Mouse (Mus musculus): ENCODE results near the gene Foxd2. TPM values are rescaled to one million over a fixed set of nuclear protein-coding genes. Genes with fewer than 3 reads are reported as not detected.

Gene Foxd2
- polyA plus RNA-seq (2015; fragmentation: Nextera tagmentation; extraction: Ambion mirVana): not detected in 2 replicates

- Histone ChIP-seq H3K9me3 (replicated peaks; ENCODE audit: control insufficient read depth, low read length) (no peaks in the 10 kb centered on the region), H3K4me3 (ENCODE audit: low read depth, low read length) (peak within 1 kb of the TSS; percentile 61), H3K27me3 (ENCODE audit: control insufficient read depth, insufficient read depth, low read depth, low read length) (peaks cover 100% of the 10 kb centered on the region), H3K9ac (ENCODE audit: low read depth, low read length) (peak within 1 kb of the TSS; percentile 35; the same call in 1 of the 2 replicates), H3K4me1 (ENCODE audit: control insufficient read depth, low read depth, low read length) (peaks cover 6% of the 10 kb centered on the region; the same call in 1 of the 2 replicates), H3K36me3 (ENCODE audit: control insufficient read depth, insufficient read depth) (no peaks in the 10 kb centered on the region), H3K27ac (ENCODE audit: low read length) (no peak within 1 kb of the TSS), H3K4me2 (ENCODE audit: low read depth, low read length) (peak within 1 kb of the TSS; percentile 84)
- peak; percentile 84 for ATAC-seq (ENCODE audit: low read depth)
- WGBS (ENCODE audit: insufficient replicate concordance): under 1% methylated on average over 62 of the region's 64 CpGs
Observed at GRCm38 (mm10) chr4:114908829-114909601, at the start of gene Foxd2. Gene Foxd2, minus strand, starts transcription at chr4:114908873.

GRCm38 (mm10) chr4:114958231-114958630 is 49.6 kb upstream of the Foxd2 start:
- WGBS (ENCODE audit: insufficient replicate concordance): 68% methylated on average over 2 of the region's 2 CpGs
- Histone ChIP-seq H3K36me3 (ENCODE audit: control insufficient read depth, insufficient read depth) (peaks cover 5% of the 10 kb centered on the region), H3K9ac (ENCODE audit: low read depth, low read length) (no peak overlapping the region), H3K27me3 (ENCODE audit: control insufficient read depth, insufficient read depth, low read depth, low read length) (no peaks in the 10 kb centered on the region), H3K4me3 (ENCODE audit: low read depth, low read length) (no peak overlapping the region), H3K4me1 (ENCODE audit: control insufficient read depth, low read depth, low read length) (no peaks in the 10 kb centered on the region), H3K4me2 (ENCODE audit: low read depth, low read length) (no peak overlapping the region), H3K9me3 (replicated peaks; ENCODE audit: control insufficient read depth, low read length) (no peaks in the 10 kb centered on the region), H3K27ac (ENCODE audit: low read length) (no peak overlapping the region)
- no peak for ATAC-seq (ENCODE audit: low read depth)

GRCm38 (mm10) chr4:114957403-114957802 is 48.7 kb upstream of the Foxd2 start:
- no peak for ATAC-seq (ENCODE audit: low read depth)
- Histone ChIP-seq H3K36me3 (ENCODE audit: control insufficient read depth, insufficient read depth) (peaks cover 3% of the 10 kb centered on the region), H3K4me3 (ENCODE audit: low read depth, low read length) (no peak overlapping the region), H3K4me1 (ENCODE audit: control insufficient read depth, low read depth, low read length) (no peaks in the 10 kb centered on the region), H3K27ac (ENCODE audit: low read length) (no peak overlapping the region), H3K4me2 (ENCODE audit: low read depth, low read length) (no peak overlapping the region), H3K27me3 (ENCODE audit: control insufficient read depth, insufficient read depth, low read depth, low read length) (no peaks in the 10 kb centered on the region), H3K9me3 (replicated peaks; ENCODE audit: control insufficient read depth, low read length) (no peaks in the 10 kb centered on the region), H3K9ac (ENCODE audit: low read depth, low read length) (no peak overlapping the region)

GRCm38 (mm10) chr4:114953172-114953571 is 44.5 kb upstream of the Foxd2 start:
- no peaks in the 10 kb centered on the region for H3K9me3 ChIP-seq (replicated peaks; ENCODE audit: control insufficient read depth, low read length)
- H3K4me3 ChIP-seq (ENCODE audit: low read depth, low read length): no peak overlapping the region
- no peaks in the 10 kb centered on the region for H3K27me3 ChIP-seq (ENCODE audit: control insufficient read depth, insufficient read depth, low read depth, low read length)
- H3K27ac ChIP-seq (ENCODE audit: low read length): no peak overlapping the region
- no peak overlapping the region for H3K4me2 ChIP-seq (ENCODE audit: low read depth, low read length)
- H3K4me1 ChIP-seq (ENCODE audit: control insufficient read depth, low read depth, low read length): no peaks in the 10 kb centered on the region
- H3K9ac ChIP-seq (ENCODE audit: low read depth, low read length): no peak overlapping the region
- no peak for ATAC-seq (ENCODE audit: low read depth)
- no peaks in the 10 kb centered on the region for H3K36me3 ChIP-seq (ENCODE audit: control insufficient read depth, insufficient read depth)
- WGBS (ENCODE audit: insufficient replicate concordance): 59% methylated on average over 3 of the region's 3 CpGs

- H3K4me3 ChIP-seq (ENCODE audit: low read depth, low read length): no peak overlapping the region
- no peak for ATAC-seq (ENCODE audit: low read depth)
- no peaks in the 10 kb centered on the region for H3K36me3 ChIP-seq (ENCODE audit: control insufficient read depth, insufficient read depth)
- no peaks in the 10 kb centered on the region for H3K9me3 ChIP-seq (replicated peaks; ENCODE audit: control insufficient read depth, low read length)
- peaks cover 2% of the 10 kb centered on the region; the same call in 1 of the 2 replicates for H3K27me3 ChIP-seq (ENCODE audit: control insufficient read depth, insufficient read depth, low read depth, low read length)
- H3K9ac ChIP-seq (ENCODE audit: low read depth, low read length): no peak overlapping the region
- 45% methylated on average over 7 of the region's 7 CpGs for WGBS (ENCODE audit: insufficient replicate concordance)
- H3K27ac ChIP-seq (ENCODE audit: low read length): no peak overlapping the region
- no peak overlapping the region for H3K4me2 ChIP-seq (ENCODE audit: low read depth, low read length)
- no peaks in the 10 kb centered on the region for H3K4me1 ChIP-seq (ENCODE audit: control insufficient read depth, low read depth, low read length)
Observed at GRCm38 (mm10) chr4:114947852-114948481, 39.3 kb upstream of the Foxd2 start.

GRCm38 (mm10) chr4:114947395-114947794 is 38.7 kb upstream of the Foxd2 start:
- Histone ChIP-seq H3K4me1 (ENCODE audit: control insufficient read depth, low read depth, low read length) (no peaks in the 10 kb centered on the region), H3K9me3 (replicated peaks; ENCODE audit: control insufficient read depth, low read length) (no peaks in the 10 kb centered on the region), H3K9ac (ENCODE audit: low read depth, low read length) (no peak overlapping the region), H3K36me3 (ENCODE audit: control insufficient read depth, insufficient read depth) (no peaks in the 10 kb centered on the region), H3K27ac (ENCODE audit: low read length) (no peak overlapping the region), H3K4me3 (ENCODE audit: low read depth, low read length) (no peak overlapping the region), H3K27me3 (ENCODE audit: control insufficient read depth, insufficient read depth, low read depth, low read length) (peaks cover 2% of the 10 kb centered on the region; the same call in 1 of the 2 replicates), H3K4me2 (ENCODE audit: low read depth, low read length) (no peak overlapping the region)
- no peak for ATAC-seq (ENCODE audit: low read depth)
- 21% methylated on average over 6 of the region's 6 CpGs for WGBS (ENCODE audit: insufficient replicate concordance)

- no peak for ATAC-seq (ENCODE audit: low read depth)
- no peaks in the 10 kb centered on the region for H3K36me3 ChIP-seq (ENCODE audit: control insufficient read depth, insufficient read depth)
- H3K4me2 ChIP-seq (ENCODE audit: low read depth, low read length): no peak overlapping the region
- H3K27me3 ChIP-seq (ENCODE audit: control insufficient read depth, insufficient read depth, low read depth, low read length): peaks cover 2% of the 10 kb centered on the region; the same call in 1 of the 2 replicates
- H3K9me3 ChIP-seq (replicated peaks; ENCODE audit: control insufficient read depth, low read length): no peaks in the 10 kb centered on the region
- no peaks in the 10 kb centered on the region for H3K4me1 ChIP-seq (ENCODE audit: control insufficient read depth, low read depth, low read length)
- H3K4me3 ChIP-seq (ENCODE audit: low read depth, low read length): no peak overlapping the region
- H3K27ac ChIP-seq (ENCODE audit: low read length): no peak overlapping the region
- 69% methylated on average over 4 of the region's 4 CpGs for WGBS (ENCODE audit: insufficient replicate concordance)
- H3K9ac ChIP-seq (ENCODE audit: low read depth, low read length): no peak overlapping the region
Observed at GRCm38 (mm10) chr4:114946416-114946815, 37.7 kb upstream of the Foxd2 start.

- H3K9me3 ChIP-seq (replicated peaks; ENCODE audit: control insufficient read depth, low read length): no peaks in the 10 kb centered on the region
- no peak overlapping the region for H3K9ac ChIP-seq (ENCODE audit: low read depth, low read length)
- no peak overlapping the region for H3K4me2 ChIP-seq (ENCODE audit: low read depth, low read length)
- ATAC-seq (ENCODE audit: low read depth): no peak
- no peak overlapping the region for H3K27ac ChIP-seq (ENCODE audit: low read length)
- peaks cover 2% of the 10 kb centered on the region; the same call in 1 of the 2 replicates for H3K27me3 ChIP-seq (ENCODE audit: control insufficient read depth, insufficient read depth, low read depth, low read length)
- WGBS (ENCODE audit: insufficient replicate concordance): 55% methylated on average over 5 of the region's 5 CpGs
- H3K36me3 ChIP-seq (ENCODE audit: control insufficient read depth, insufficient read depth): no peaks in the 10 kb centered on the region
- no peaks in the 10 kb centered on the region for H3K4me1 ChIP-seq (ENCODE audit: control insufficient read depth, low read depth, low read length)
- no peak overlapping the region for H3K4me3 ChIP-seq (ENCODE audit: low read depth, low read length)
Observed at GRCm38 (mm10) chr4:114945021-114945420, 36.3 kb upstream of the Foxd2 start.

GRCm38 (mm10) chr4:114942583-114942982 is 33.9 kb upstream of the Foxd2 start:
- ATAC-seq (ENCODE audit: low read depth): no peak
- 49% methylated on average over 8 of the region's 8 CpGs for WGBS (ENCODE audit: insufficient replicate concordance)

More at GRCm38 (mm10) chr4:114942583-114942982, 33.9 kb upstream of the Foxd2 start:
- Histone ChIP-seq H3K27me3 (ENCODE audit: control insufficient read depth, insufficient read depth, low read depth, low read length) (peaks cover 2% of the 10 kb centered on the region; the same call in 1 of the 2 replicates), H3K9me3 (replicated peaks; ENCODE audit: control insufficient read depth, low read length) (no peaks in the 10 kb centered on the region), H3K36me3 (ENCODE audit: control insufficient read depth, insufficient read depth) (no peaks in the 10 kb centered on the region), H3K27ac (ENCODE audit: low read length) (no peak overlapping the region), H3K4me1 (ENCODE audit: control insufficient read depth, low read depth, low read length) (no peaks in the 10 kb centered on the region), H3K9ac (ENCODE audit: low read depth, low read length) (no peak overlapping the region), H3K4me3 (ENCODE audit: low read depth, low read length) (no peak overlapping the region), H3K4me2 (ENCODE audit: low read depth, low read length) (no peak overlapping the region)
